Mouse (Mus musculus) macrophage (primary cell): ENCODE measurements at regions not wholly inside any gene's neighbourhood (a gene's known extent, or its start where the extent isn't known, plus 50 kb on each side); places are given as distances from the start of the nearest gene placed in this dataset.
"Not testable (repeated sequence)": the region's sequence is repeated elsewhere in the genome, so short reads cannot be mapped to it uniquely, and the experiment has no call there.

Experiments
- H3K27ac ChIP-seq: fragments of 350-480 bp; formaldehyde crosslinking; 2 replicates; pipeline ENCODE4 v1.9.0; 2021
- H3K36me3 ChIP-seq: fragments of 350-480 bp; formaldehyde crosslinking; 2 replicates; pipeline ENCODE4 v1.9.0; 2021; ENCODE audit errors: inconsistent target
- H3K4me3 ChIP-seq: fragments of 350-480 bp; formaldehyde crosslinking; 2 replicates; pipeline ENCODE4 v1.9.0; 2021; ENCODE audit errors: inconsistent target
- H3K79me2 ChIP-seq: fragments of 350-480 bp; formaldehyde crosslinking; 2 replicates; pipeline ENCODE4 v1.9.0; 2021; ENCODE audit errors: inconsistent target
- WGBS: methylation state at CpG from one replicate; pipeline ENCODE4 v1.1.7; 2026; ENCODE audit warnings: inconsistent platforms; ENCODE audit not compliant: missing documents; 5-methylcytosine and 5-hydroxymethylcytosine counted together

- Histone ChIP-seq H3K27ac (no peak overlapping the region), H3K79me2 (no peaks in the 10 kb centered on the region), H3K36me3 (no peaks in the 10 kb centered on the region), H3K4me3 (no peak overlapping the region)
- WGBS = 76% methylated on average over 2 of the region's 2 CpGs
Observed at GRCm38 (mm10) chr17:66206074-66206473, 82.8 kb downstream of the Ddx11 start.

- H3K79me2 ChIP-seq, H3K27ac ChIP-seq, H3K36me3 ChIP-seq, H3K4me3 ChIP-seq: not testable (repeated sequence)
- 87% methylated on average over 5 of the region's 6 CpGs for WGBS
Observed at GRCm38 (mm10) chr17:66207653-66208497, 84.6 kb downstream of the Ddx11 start.

- WGBS = no CpG with 5 or more reads among the region's 6 CpGs
- not testable (repeated sequence) for H3K4me3 ChIP-seq, H3K27ac ChIP-seq, H3K79me2 ChIP-seq, H3K36me3 ChIP-seq
Observed at GRCm38 (mm10) chr17:66208803-66209515, 85.6 kb downstream of the Ddx11 start.

- Histone ChIP-seq H3K79me2 (no peaks in the 10 kb centered on the region), H3K36me3 (no peaks in the 10 kb centered on the region), H3K4me3 (no peak overlapping the region), H3K27ac (no peak overlapping the region)
- 92% methylated on average over 6 of the region's 7 CpGs for WGBS
Observed at GRCm38 (mm10) chr17:66211561-66211960, 88.2 kb downstream of the Ddx11 start.

- H3K79me2 ChIP-seq = no peaks in the 10 kb centered on the region
- WGBS = 93% methylated on average over 9 of the region's 9 CpGs
Observed at GRCm38 (mm10) chr17:66212616-66213015, 89.3 kb downstream of the Ddx11 start.

GRCm38 (mm10) chr17:66218321-66218720, 95.0 kb downstream of the Ddx11 start:
- Histone ChIP-seq H3K79me2 (no peaks in the 10 kb centered on the region), H3K36me3 (no peaks in the 10 kb centered on the region), H3K4me3 (no peak overlapping the region), H3K27ac (no peak overlapping the region)
- WGBS = 96% methylated on average over 6 of the region's 6 CpGs

More at GRCm38 (mm10) chr17:66212616-66213015, 89.3 kb downstream of the Ddx11 start:
- Histone ChIP-seq H3K27ac (no peak overlapping the region), H3K4me3 (no peak overlapping the region), H3K36me3 (no peaks in the 10 kb centered on the region)

GRCm38 (mm10) chr17:66219669-66220435, 96.5 kb downstream of the Ddx11 start:
- H3K36me3 ChIP-seq = no peaks in the 10 kb centered on the region
- WGBS = 71% methylated on average over 16 of the region's 16 CpGs
- H3K4me3 ChIP-seq = no peak overlapping the region
- H3K27ac ChIP-seq = 0 out of 2 replicates have a peak overlapping the region, but pooled peaks have one; percentile 10
- H3K79me2 ChIP-seq = no peaks in the 10 kb centered on the region

GRCm38 (mm10) chr17:66221256-66221655, 97.9 kb downstream of the Ddx11 start:
- WGBS = 14% methylated on average over 8 of the region's 8 CpGs
- no peaks in the 10 kb centered on the region for H3K36me3 ChIP-seq
- H3K27ac ChIP-seq = no peak overlapping the region
- H3K79me2 ChIP-seq = no peaks in the 10 kb centered on the region
- no peak overlapping the region for H3K4me3 ChIP-seq

GRCm38 (mm10) chr17:66223711-66224110, 100.4 kb downstream of the Ddx11 start:
- Histone ChIP-seq H3K79me2 (no peaks in the 10 kb centered on the region), H3K27ac (no peak overlapping the region), H3K36me3 (no peaks in the 10 kb centered on the region), H3K4me3 (no peak overlapping the region)
- 95% methylated on average over 13 of the region's 13 CpGs for WGBS

- 51% methylated on average over 7 of the region's 7 CpGs for WGBS
- H3K27ac ChIP-seq = no peak overlapping the region
- no peaks in the 10 kb centered on the region for H3K36me3 ChIP-seq
- H3K79me2 ChIP-seq = no peaks in the 10 kb centered on the region
- H3K4me3 ChIP-seq = no peak overlapping the region
Observed at GRCm38 (mm10) chr17:66224241-66224640, 100.9 kb downstream of the Ddx11 start.

GRCm38 (mm10) chr17:66232391-66232790, 109.1 kb downstream of the Ddx11 start:
- Histone ChIP-seq H3K27ac (no peak overlapping the region), H3K36me3 (no peaks in the 10 kb centered on the region), H3K79me2 (no peaks in the 10 kb centered on the region), H3K4me3 (no peak overlapping the region)
- WGBS = 84% methylated on average over 8 of the region's 8 CpGs

GRCm38 (mm10) chr17:66232891-66233421, 109.6 kb downstream of the Ddx11 start:
- Histone ChIP-seq H3K4me3 (no peak overlapping the region), H3K36me3 (no peaks in the 10 kb centered on the region), H3K79me2 (no peaks in the 10 kb centered on the region), H3K27ac (no peak overlapping the region)
- 68% methylated on average over 18 of the region's 18 CpGs for WGBS

- H3K79me2 ChIP-seq = no peaks in the 10 kb centered on the region
- H3K27ac ChIP-seq = no peak overlapping the region
- WGBS = 40% methylated on average over 12 of the region's 12 CpGs
Observed at GRCm38 (mm10) chr17:66233451-66233951, 110.2 kb downstream of the Ddx11 start.

GRCm38 (mm10) chr17:66234432-66234831, 111.1 kb downstream of the Ddx11 start:
- Histone ChIP-seq H3K27ac (no peak overlapping the region), H3K4me3 (no peak overlapping the region), H3K36me3 (no peaks in the 10 kb centered on the region), H3K79me2 (no peaks in the 10 kb centered on the region)
- 87% methylated on average over 19 of the region's 19 CpGs for WGBS

More at GRCm38 (mm10) chr17:66233451-66233951, 110.2 kb downstream of the Ddx11 start:
- no peaks in the 10 kb centered on the region for H3K36me3 ChIP-seq
- no peak overlapping the region for H3K4me3 ChIP-seq
